Comparison of ENCODE assay signal across 10 mouse cellular contexts in the genomic region with DNA sequence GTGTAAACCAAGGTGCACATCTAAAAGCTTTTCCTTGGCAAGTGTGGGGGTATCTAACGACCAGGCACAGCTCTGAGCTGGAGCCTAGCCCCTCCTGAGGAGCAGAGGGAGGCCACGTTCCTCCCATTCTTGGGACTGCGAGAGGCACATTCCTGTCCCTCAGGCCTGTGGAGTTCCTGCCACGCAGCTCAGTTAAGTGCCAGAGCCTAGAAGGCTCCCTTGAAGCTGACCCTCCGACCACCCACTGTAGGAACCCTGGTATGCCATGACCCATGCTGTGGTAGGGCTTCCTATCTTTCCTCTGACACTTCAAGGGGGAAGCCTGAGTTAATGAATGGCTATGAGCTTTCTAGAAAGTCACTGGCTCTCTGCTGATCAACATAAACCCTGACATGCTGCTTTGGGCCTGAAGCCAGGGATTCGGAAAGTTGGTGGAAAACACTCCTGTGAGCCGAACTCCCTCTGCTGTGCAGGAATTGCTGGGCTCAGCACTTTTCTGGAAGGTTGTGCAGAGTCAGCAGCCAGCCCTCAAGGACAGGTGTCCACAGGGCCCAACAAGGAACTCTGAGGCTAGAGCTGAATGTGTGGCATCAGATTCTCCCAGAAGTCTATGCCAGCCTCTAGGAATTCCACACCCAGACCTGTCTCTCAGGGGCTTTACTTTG. TPM values are rescaled to one million over a fixed set of nuclear protein-coding genes. Genes with fewer than 3 reads are reported as not detected.
DNase-seq lines count a peak whose midpoint lies in the region; ATAC-seq and TF ChIP-seq lines count a peak whose summit lies in the region.
"Had no signal": no experiment of that assay in that cellular context is flagged by ENCODE, and none has a peak within 500 bp of the region (broad histone marks: within the 10 kb centered on the region; RNA-seq: fewer than 3 reads in every experiment).

No protein-coding gene starts in this region.

- no peaks in the 10 kb centered on the region for H3K27me3 ChIP-seq in heart, embryonic 10.5 days (ENCODE audit: insufficient read depth, poor library complexity, severe bottlenecking)
- no peaks in the 10 kb centered on the region for H3K27me3 ChIP-seq in spleen, adult 2 months (ENCODE audit: control insufficient read depth, insufficient read depth, low read length)
- H3K27me3 ChIP-seq in stomach, postnatal 0 days (ENCODE audit: control insufficient read depth, insufficient read depth, low read length): no peaks in the 10 kb centered on the region
- H3K27me3 ChIP-seq: liver, embryonic 15.5 days had no signal

- no peaks in the 10 kb centered on the region for H3K36me3 ChIP-seq in heart, embryonic 10.5 days
- 0 out of 2 replicates have a peak, but pooled peaks cover 2% of the 10 kb centered on the region for H3K36me3 ChIP-seq in spleen, adult 2 months (ENCODE audit: control insufficient read depth, insufficient read depth, low read length)
- H3K36me3 ChIP-seq in stomach, postnatal 0 days (ENCODE audit: control insufficient read depth, insufficient read depth, low read length): no peaks in the 10 kb centered on the region
- H3K36me3 ChIP-seq: liver, embryonic 15.5 days had no signal

- DNase-seq in heart, embryonic 10.5 days (ENCODE audit: low spot score): no peak
- DNase-seq in heart, postnatal 25 days (ENCODE audit: low spot score): no peak
- DNase-seq in spleen, adult 2 months (ENCODE audit: low read depth in 1 of 2, low spot score in 2 of 2): no peak
- DNase-seq in spleen, adult 12 weeks (ENCODE audit: low spot score): no peak
- peak; percentile 86 for DNase-seq in kidney, postnatal 10 days
- no peak for DNase-seq in stomach, postnatal 0 days (ENCODE audit: low spot score)
- DNase-seq in urinary bladder, postnatal 36 days (ENCODE audit: low spot score in 2 of 2): no peak
- no peak for DNase-seq in gastrocnemius, postnatal 4 days (ENCODE audit: low spot score in 2 of 2)

- TF ChIP-seq POLR2A in spleen, adult 2 months (IDR thresholded peaks at IDR 0.05; ENCODE audit: low read depth, low read length): no peak

- no peak overlapping the region for H3K9ac ChIP-seq in stomach, postnatal 0 days (ENCODE audit: low read length)
- H3K9ac ChIP-seq: forebrain, embryonic 12.5 days; liver, embryonic 15.5 days had no signal

- intact Hi-C loops in heart, postnatal 25 days (cut with DNase I): no loop called here

- H3K4me3 ChIP-seq in heart, embryonic 10.5 days: no peak overlapping the region
- H3K4me3 ChIP-seq in spleen, adult 2 months (ENCODE audit: extremely low read depth, insufficient read depth, insufficient read length): no peak overlapping the region
- H3K4me3 ChIP-seq in stomach, postnatal 0 days (ENCODE audit: low read depth, low read length): no peak overlapping the region
- H3K4me3 ChIP-seq: forebrain, embryonic 12.5 days; liver, embryonic 15.5 days had no signal

- peak overlapping the region; percentile 75 for H3K27ac ChIP-seq in heart, embryonic 10.5 days
- H3K27ac ChIP-seq in spleen, adult 2 months (ENCODE audit: insufficient read depth, low read length): peak overlapping the region; percentile 30; the same call in 1 of the 2 replicates
- H3K27ac ChIP-seq in stomach, postnatal 0 days (replicated peaks): peak overlapping the region; percentile 61
- H3K27ac ChIP-seq: forebrain, embryonic 12.5 days; liver, embryonic 15.5 days had no signal

- TF ChIP-seq EP300 in stomach, postnatal 0 days (optimal IDR thresholded peaks at IDR 0.05): no peak

- peak; percentile 46; the same call in 1 of the 2 replicates for ATAC-seq in stomach, postnatal 0 days (ENCODE audit: low FRiP score, low TSS enrichment)

- H3K9me3 ChIP-seq in heart, embryonic 10.5 days: no peaks in the 10 kb centered on the region
- no peaks in the 10 kb centered on the region for H3K9me3 ChIP-seq in stomach, postnatal 0 days (ENCODE audit: control insufficient read depth, low read length)
- H3K9me3 ChIP-seq: forebrain, embryonic 12.5 days; liver, embryonic 15.5 days had no signal

- TF ChIP-seq CTCF in spleen, adult 2 months (IDR thresholded peaks at IDR 0.05; ENCODE audit: extremely low read depth, insufficient read depth, insufficient read length, insufficient replicate concordance): no peak
- no peak; the same call in 1 of the 2 replicates for TF ChIP-seq CTCF in stomach, postnatal 0 days (IDR thresholded peaks at IDR 0.05; ENCODE audit: low read depth)

- 31% methylated on average over 7 of the region's 7 CpGs for WGBS in heart, embryonic 10.5 days
- WGBS in spleen, adult 2 months: 80% methylated on average over 7 of the region's 7 CpGs
- WGBS in stomach, postnatal 0 days: 25% methylated on average over 7 of the region's 7 CpGs

- no peak overlapping the region for H3K4me2 ChIP-seq in stomach, postnatal 0 days (replicated peaks; ENCODE audit: low read depth)
- H3K4me2 ChIP-seq: forebrain, embryonic 12.5 days; liver, embryonic 15.5 days had no signal

- peaks cover 50% of the 10 kb centered on the region for H3K4me1 ChIP-seq in heart, embryonic 10.5 days
- no peaks in the 10 kb centered on the region for H3K4me1 ChIP-seq in spleen, adult 2 months (ENCODE audit: control insufficient read depth, insufficient read depth, insufficient read length)
- peaks cover 4% of the 10 kb centered on the region; the same call in 1 of the 2 replicates for H3K4me1 ChIP-seq in stomach, postnatal 0 days (replicated peaks; ENCODE audit: control insufficient read depth, insufficient read depth)
- H3K4me1 ChIP-seq: liver, embryonic 15.5 days had no signal

RNA-seq across cellular contexts. Expression of a gene that starts 34.4 kb away (rescaled TPM):
- 10.5 and 13.3 TPM in 2 replicates for polyA plus RNA-seq in heart, embryonic 10.5 days (2016; fragmentation: Nextera tagmentation; extraction: Ambion mirVana)
- 1 to 10 TPM; 3.0 to 3.3 TPM for total RNA-seq in heart, postnatal 25 days (2021)
- 1.9 and 2.3 TPM in 2 replicates for polyA plus RNA-seq in spleen, adult 2 months (2012; rRNA removed)
- 5.6 and 6.7 TPM in 2 replicates for polyA plus RNA-seq in stomach, postnatal 0 days (2015; fragmentation: Nextera tagmentation; extraction: Ambion mirVana)
- 1 to 10 TPM; 7.5 to 8.4 TPM for total RNA-seq in gastrocnemius, postnatal 4 days (2021)

RNA-seq across cellular contexts. Expression of a gene that starts 50.0 kb away (rescaled TPM):
- 40.4 and 49.8 TPM in 2 replicates for polyA plus RNA-seq in heart, embryonic 10.5 days (2016; fragmentation: Nextera tagmentation; extraction: Ambion mirVana)
- 10 to 100 TPM; 47.9 to 78.9 TPM for total RNA-seq in heart, postnatal 25 days (2021)
- 36.2 and 39.6 TPM in 2 replicates for polyA plus RNA-seq in spleen, adult 2 months (2012; rRNA removed)
- polyA plus RNA-seq in stomach, postnatal 0 days (2015; fragmentation: Nextera tagmentation; extraction: Ambion mirVana): 35.3 and 37.3 TPM in 2 replicates
- 100 to 1,000 TPM; 356 to 404 TPM for total RNA-seq in gastrocnemius, postnatal 4 days (2021)
